Mouse (Mus musculus) forebrain, postnatal 0 days (tissue): Measurements from ENCODE around the gene Gm14391. TPM values are rescaled to one million over a fixed set of nuclear protein-coding genes. Genes with fewer than 3 reads are reported as not detected.
"Not testable (repeated sequence)": the region's sequence is repeated elsewhere in the genome, so short reads cannot be mapped to it uniquely, and the experiment has no call there.

Experiments used
- ATAC-seq: fragments of 200-750 bp; cut with Nextera tagmentation; 2 replicates; pipeline ENCODE4 v1.8.0; 2017; ENCODE audit warnings: mild to moderate bottlenecking, moderate library complexity
- DNase-seq: peaks from one replicate; pipeline ENCODE4 v3.0.0-alpha.2; 2015
- H3K27ac ChIP-seq: fragments of 300-500 bp; sonication (generic); 2 replicates; pipeline ENCODE4 v1.5.1; 2014; ENCODE audit warnings: low read depth, mild to moderate bottlenecking, antibody characterized with exemption, low read length, moderate library complexity, mixed read lengths
- H3K27me3 ChIP-seq: fragments of 300-500 bp; sonication (generic); 2 replicates; pipeline ENCODE4 v1.6.1; 2014; ENCODE audit warnings: mild to moderate bottlenecking, low read length, mixed read lengths; ENCODE audit not compliant: insufficient read depth
- H3K36me3 ChIP-seq: fragments of 300-500 bp; sonication (generic); 2 replicates; pipeline ENCODE4 v1.6.1; 2014; ENCODE audit warnings: mild to moderate bottlenecking, moderate library complexity; ENCODE audit not compliant: insufficient read depth
- H3K4me1 ChIP-seq: fragments of 300-500 bp; sonication (generic); 2 replicates; pipeline ENCODE4 v1.6.1; 2014; ENCODE audit warnings: antibody characterized with exemption; ENCODE audit not compliant: insufficient read depth
- H3K4me2 ChIP-seq: fragments of 300-500 bp; sonication (generic); 2 replicates; pipeline ENCODE4 v1.6.1; 2014; ENCODE audit warnings: low read depth, mild to moderate bottlenecking, moderate library complexity
- H3K4me3 ChIP-seq: fragments of 300-500 bp; sonication (generic); 2 replicates; pipeline ENCODE4 v1.5.1; 2014; ENCODE audit warnings: low read depth, low read length, mixed read lengths
- H3K9ac ChIP-seq: fragments of 300-500 bp; sonication (generic); 2 replicates; pipeline ENCODE4 v1.6.1; 2014; ENCODE audit warnings: mild to moderate bottlenecking
- H3K9me3 ChIP-seq: fragments of 300-500 bp; sonication (generic); 2 replicates; pipeline ENCODE4 v1.6.1; 2016; ENCODE audit warnings: low read length
- CTCF ChIP-seq: sonication (generic); IDR thresholded peaks from 2 replicates; pipeline ENCODE4 v1.5.1; 2016; ENCODE audit warnings: antibody characterized with exemption, control low read depth, low read depth
- WGBS: fragments of 180-500 bp; shearing (Covaris S2); extraction: QIAGEN DNeasy Blood & Tissue Kit; methylation state at CpG from one replicate; pipeline ENCODE4 v1.1.7; 2014; 5-methylcytosine and 5-hydroxymethylcytosine counted together
- polyA plus RNA-seq: library from polyadenylated mRNA; unstranded; fragments of >200 nt; fragmentation: Nextera tagmentation; extraction: Ambion mirVana; gene quantifications from 2 replicates; pipeline ENCODE4 v1.2.1, GENCODE M21; 2015
- total RNA-seq: library from RNA; depleted of rRNA; stranded (reverse); fragments of >200 nt; gene quantifications from 2 replicates; pipeline ENCODE4 v1.2.3, GENCODE M21; 2014; rRNA removed

Gene Gm14391
- total RNA-seq (18.0 and 22.0 TPM in 2 replicates), polyA plus RNA-seq (7.4 and 10.5 TPM in 2 replicates)

- not testable (repeated sequence) for H3K4me1 ChIP-seq, ATAC-seq, H3K9me3 ChIP-seq, H3K36me3 ChIP-seq, H3K27me3 ChIP-seq, H3K9ac ChIP-seq, H3K4me2 ChIP-seq, DNase-seq, H3K27ac ChIP-seq, H3K4me3 ChIP-seq
- WGBS, result no CpG with 5 or more reads among the region's 7 CpGs
Observed at GRCm38 (mm10) chr2:175206732-175207131, at the start of gene Gm14391. Gene Gm14391, minus strand, starts transcription at chr2:175206917.

DNA sequence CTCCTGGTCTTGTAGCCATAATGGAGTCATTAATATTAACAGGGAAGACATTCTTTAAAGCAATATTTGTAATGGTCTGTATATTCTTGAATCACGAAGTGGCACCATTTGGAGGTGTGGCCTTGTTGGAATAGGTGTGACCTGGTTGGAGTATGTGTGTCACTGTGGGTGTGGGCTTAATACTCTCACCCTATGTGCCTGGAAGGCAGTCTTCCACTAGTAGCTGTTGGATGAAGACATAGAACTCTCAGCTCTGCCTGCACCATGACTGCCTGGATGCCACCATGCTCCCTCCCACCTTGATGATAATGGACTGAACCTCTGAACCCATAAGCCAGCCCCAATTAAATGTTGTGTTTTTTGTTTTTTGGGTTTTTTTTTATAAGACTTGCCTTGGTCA, 27.7 kb downstream of the Gm14391 start:
- DNase-seq, H3K27ac ChIP-seq, H3K36me3 ChIP-seq, H3K9me3 ChIP-seq, H3K27me3 ChIP-seq, H3K4me3 ChIP-seq, H3K4me2 ChIP-seq, ATAC-seq, H3K9ac ChIP-seq, H3K4me1 ChIP-seq: not testable (repeated sequence)
- 47% methylated on average over 1 of the region's 1 CpGs for WGBS

- H3K4me1 ChIP-seq, result no peaks in the 10 kb centered on the region
- no peaks in the 10 kb centered on the region for H3K36me3 ChIP-seq
- 86% methylated on average over 6 of the region's 6 CpGs for WGBS
- ATAC-seq (no peak), DNase-seq (no peak)
- H3K4me2 ChIP-seq, result no peak overlapping the region
- no peak overlapping the region for H3K4me3 ChIP-seq
- no peaks in the 10 kb centered on the region for H3K9me3 ChIP-seq
- H3K9ac ChIP-seq, result no peak overlapping the region
- H3K27me3 ChIP-seq, result no peaks in the 10 kb centered on the region
- no peak overlapping the region for H3K27ac ChIP-seq
- TF ChIP-seq CTCF, result no peak
Observed at GRCm38 (mm10) chr2:175176312-175176711, 30.4 kb downstream of the Gm14391 start.

DNA sequence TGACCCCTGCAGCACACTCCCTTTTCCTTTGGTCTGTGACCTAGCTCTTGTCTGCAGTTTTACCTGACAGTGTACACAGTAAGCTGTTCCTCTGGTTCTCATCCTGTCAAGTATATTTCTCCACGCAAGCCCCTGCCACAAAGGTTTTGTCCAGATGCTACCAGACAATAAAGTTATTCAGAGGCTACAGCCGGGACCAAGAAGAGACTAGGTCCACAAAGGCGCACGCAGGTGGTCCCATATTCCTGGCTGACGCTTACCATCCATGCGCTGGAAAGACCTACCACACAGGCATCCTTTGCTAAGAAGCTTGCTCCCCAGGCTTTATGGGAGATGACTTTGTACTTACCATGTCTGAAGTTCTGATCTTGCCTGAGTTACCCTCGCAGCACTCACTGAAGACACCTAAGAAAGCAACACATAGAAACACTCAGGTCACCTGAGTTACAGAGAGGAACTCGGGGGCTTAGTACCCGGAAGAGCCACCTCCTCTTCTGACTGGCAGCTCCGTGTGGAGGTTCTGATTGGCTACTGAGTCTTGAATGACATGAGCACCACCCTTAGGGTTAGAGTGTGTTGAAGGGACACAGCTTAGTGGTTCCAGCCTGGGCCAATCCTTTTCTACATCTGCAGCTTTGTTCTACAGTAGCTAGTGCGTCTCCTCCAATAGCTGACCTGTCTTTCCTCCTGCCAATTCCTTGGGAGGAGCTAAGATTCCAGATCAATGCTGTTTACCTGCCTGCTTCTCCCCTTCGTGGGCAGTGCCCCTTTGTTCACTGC, 31.1 kb downstream of the Gm14391 start, which contains the start of gene Gm14443:
TSS of gene Gm14443 (minus strand) at position 471 of the 780 bp plus-strand sequence.
- WGBS, result 84% methylated on average over 12 of the region's 12 CpGs
- H3K27me3 ChIP-seq, H3K9ac ChIP-seq, ATAC-seq, H3K9me3 ChIP-seq, H3K36me3 ChIP-seq, H3K27ac ChIP-seq, DNase-seq, H3K4me2 ChIP-seq, H3K4me1 ChIP-seq, H3K4me3 ChIP-seq: not testable (repeated sequence)

GRCm38 (mm10) chr2:175174058-175174457, 32.7 kb downstream of the Gm14391 start:
- not testable (repeated sequence) for DNase-seq, H3K4me1 ChIP-seq, H3K27ac ChIP-seq, H3K9me3 ChIP-seq, H3K36me3 ChIP-seq, H3K9ac ChIP-seq, H3K27me3 ChIP-seq, ATAC-seq, H3K4me3 ChIP-seq, H3K4me2 ChIP-seq
- WGBS, result 86% methylated on average over 2 of the region's 2 CpGs

- not testable (repeated sequence) for H3K27me3 ChIP-seq, H3K4me2 ChIP-seq, H3K9ac ChIP-seq, H3K36me3 ChIP-seq, H3K9me3 ChIP-seq, H3K27ac ChIP-seq, H3K4me1 ChIP-seq, DNase-seq, ATAC-seq, H3K4me3 ChIP-seq
- WGBS, result 89% methylated on average over 3 of the region's 3 CpGs
Observed at GRCm38 (mm10) chr2:175172906-175173595, 33.7 kb downstream of the Gm14391 start.

DNA sequence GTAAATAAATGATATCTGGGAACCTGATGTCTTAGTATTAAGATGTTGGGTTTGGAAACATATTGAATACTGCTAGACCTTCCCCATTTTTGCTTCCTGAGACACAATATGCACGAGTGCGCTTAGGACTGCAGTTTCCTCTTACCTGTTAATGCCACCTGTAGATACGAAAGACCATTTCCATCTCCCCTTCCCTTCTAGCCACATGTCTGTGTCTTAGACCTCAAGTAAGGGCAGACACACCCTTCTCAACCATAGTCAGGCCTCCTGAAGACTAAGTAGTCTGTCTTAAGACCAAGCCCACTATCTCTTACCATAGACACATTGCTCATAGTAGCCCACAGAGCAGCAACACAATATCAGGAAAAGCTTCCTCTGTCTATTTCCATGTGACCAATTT, 34.6 kb downstream of the Gm14391 start:
- WGBS, result 89% methylated on average over 3 of the region's 3 CpGs
- no peaks in the 10 kb centered on the region for H3K27me3 ChIP-seq
- H3K4me2 ChIP-seq, result no peak overlapping the region
- H3K9ac ChIP-seq, result no peak overlapping the region
- no peaks in the 10 kb centered on the region for H3K36me3 ChIP-seq
- H3K9me3 ChIP-seq, result no peaks in the 10 kb centered on the region
- ATAC-seq (no peak), DNase-seq (no peak)
- no peak overlapping the region for H3K4me3 ChIP-seq
- no peak overlapping the region for H3K27ac ChIP-seq
- no peak for TF ChIP-seq CTCF
- H3K4me1 ChIP-seq, result no peaks in the 10 kb centered on the region

GRCm38 (mm10) chr2:175166870-175167269, 39.8 kb downstream of the Gm14391 start:
- not testable (repeated sequence) for DNase-seq, H3K27me3 ChIP-seq, H3K27ac ChIP-seq, H3K9ac ChIP-seq, H3K4me1 ChIP-seq, H3K36me3 ChIP-seq, ATAC-seq, H3K4me2 ChIP-seq, H3K9me3 ChIP-seq, H3K4me3 ChIP-seq
- 85% methylated on average over 2 of the region's 2 CpGs for WGBS

DNA sequence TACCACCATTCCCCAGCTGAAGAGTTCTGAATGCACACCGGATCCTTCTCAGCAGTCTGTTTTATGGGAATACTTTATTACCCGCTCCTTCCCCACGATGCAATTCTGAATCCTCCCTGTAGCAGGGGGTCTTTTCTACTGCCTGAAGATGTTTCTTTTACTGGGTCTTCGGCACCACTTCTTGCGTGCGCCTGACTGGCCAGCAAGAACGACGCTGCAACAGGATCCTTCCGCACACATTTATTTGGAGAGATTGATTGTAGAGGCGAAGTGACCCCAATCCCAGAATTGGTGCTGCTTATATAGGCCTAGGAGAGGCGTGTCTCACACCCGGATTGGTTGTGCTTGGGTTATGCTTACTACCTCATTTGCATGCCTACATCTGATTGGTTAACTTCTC, 41.6 kb downstream of the Gm14391 start:
- 94% methylated on average over 12 of the region's 12 CpGs for WGBS
- not testable (repeated sequence) for ATAC-seq, DNase-seq, H3K4me2 ChIP-seq, H3K27ac ChIP-seq, H3K9ac ChIP-seq, H3K9me3 ChIP-seq, H3K27me3 ChIP-seq, H3K4me3 ChIP-seq, H3K36me3 ChIP-seq, H3K4me1 ChIP-seq

- not testable (repeated sequence) for DNase-seq, H3K36me3 ChIP-seq, H3K4me3 ChIP-seq, H3K27ac ChIP-seq, H3K27me3 ChIP-seq, H3K9me3 ChIP-seq, H3K4me1 ChIP-seq, ATAC-seq, H3K4me2 ChIP-seq, H3K9ac ChIP-seq
- whole genome bisulfite sequencing, result 86% methylated on average over 4 of the region's 4 CpGs
Observed at GRCm38 (mm10) chr2:175161438-175161837, 45.3 kb downstream of the Gm14391 start.
